ENCODE assay signal across 14 mouse cellular contexts in genomic region chr8:61984941-61985340, GRCm38 (mm10). TPM values are rescaled to one million over a fixed set of nuclear protein-coding genes. Genes with fewer than 3 reads are reported as not detected.
"Had no signal": no experiment of that assay in that cellular context is flagged by ENCODE, and none has a peak within 500 bp of the region (broad histone marks: within the 10 kb centered on the region; RNA-seq: fewer than 3 reads in every experiment).

No protein-coding gene starts in this region.

- H3K4me3 ChIP-seq: limb, embryonic 15.5 days; liver, embryonic 12.5 days; lung, embryonic 15.5 days; midbrain, embryonic 12.5 days; neural tube, embryonic 13.5 days had no signal

- H3K4me2 ChIP-seq: limb, embryonic 15.5 days; liver, embryonic 12.5 days; lung, embryonic 15.5 days; midbrain, embryonic 12.5 days; neural tube, embryonic 13.5 days had no signal

- H3K27ac ChIP-seq: limb, embryonic 15.5 days; liver, embryonic 12.5 days; lung, embryonic 15.5 days; midbrain, embryonic 12.5 days; neural tube, embryonic 13.5 days had no signal

- DNase-seq: layer of hippocampus, adult 9-11 months; layer of hippocampus, postnatal 36 days; retina, postnatal 1 day; right cerebral cortex, postnatal 4 days; spleen, adult 18-20 months; thymus, adult 18-20 months; thymus, postnatal 14 days had no signal

- H3K9ac ChIP-seq: limb, embryonic 15.5 days; liver, embryonic 12.5 days; lung, embryonic 15.5 days; midbrain, embryonic 12.5 days; neural tube, embryonic 13.5 days had no signal

- H3K27me3 ChIP-seq: limb, embryonic 15.5 days; liver, embryonic 12.5 days; lung, embryonic 15.5 days; midbrain, embryonic 12.5 days; neural tube, embryonic 13.5 days had no signal

- H3K4me1 ChIP-seq: limb, embryonic 15.5 days; liver, embryonic 12.5 days had no signal

- ATAC-seq: liver, embryonic 12.5 days; midbrain, embryonic 16.5 days had no signal

- H3K36me3 ChIP-seq: limb, embryonic 15.5 days; liver, embryonic 12.5 days; lung, embryonic 15.5 days; midbrain, embryonic 12.5 days; neural tube, embryonic 13.5 days had no signal

- H3K9me3 ChIP-seq: limb, embryonic 15.5 days; liver, embryonic 12.5 days; lung, embryonic 15.5 days; midbrain, embryonic 12.5 days; neural tube, embryonic 13.5 days had no signal

RNA-seq across cellular contexts. Expression of gene Ddx60, which starts 57.1 kb away (rescaled TPM):
- polyA plus RNA-seq: limb, embryonic 11.5 days had no signal
